Mouse (Mus musculus): ENCODE measurements around the gene Msx3.

Msx3 gene

DNA sequence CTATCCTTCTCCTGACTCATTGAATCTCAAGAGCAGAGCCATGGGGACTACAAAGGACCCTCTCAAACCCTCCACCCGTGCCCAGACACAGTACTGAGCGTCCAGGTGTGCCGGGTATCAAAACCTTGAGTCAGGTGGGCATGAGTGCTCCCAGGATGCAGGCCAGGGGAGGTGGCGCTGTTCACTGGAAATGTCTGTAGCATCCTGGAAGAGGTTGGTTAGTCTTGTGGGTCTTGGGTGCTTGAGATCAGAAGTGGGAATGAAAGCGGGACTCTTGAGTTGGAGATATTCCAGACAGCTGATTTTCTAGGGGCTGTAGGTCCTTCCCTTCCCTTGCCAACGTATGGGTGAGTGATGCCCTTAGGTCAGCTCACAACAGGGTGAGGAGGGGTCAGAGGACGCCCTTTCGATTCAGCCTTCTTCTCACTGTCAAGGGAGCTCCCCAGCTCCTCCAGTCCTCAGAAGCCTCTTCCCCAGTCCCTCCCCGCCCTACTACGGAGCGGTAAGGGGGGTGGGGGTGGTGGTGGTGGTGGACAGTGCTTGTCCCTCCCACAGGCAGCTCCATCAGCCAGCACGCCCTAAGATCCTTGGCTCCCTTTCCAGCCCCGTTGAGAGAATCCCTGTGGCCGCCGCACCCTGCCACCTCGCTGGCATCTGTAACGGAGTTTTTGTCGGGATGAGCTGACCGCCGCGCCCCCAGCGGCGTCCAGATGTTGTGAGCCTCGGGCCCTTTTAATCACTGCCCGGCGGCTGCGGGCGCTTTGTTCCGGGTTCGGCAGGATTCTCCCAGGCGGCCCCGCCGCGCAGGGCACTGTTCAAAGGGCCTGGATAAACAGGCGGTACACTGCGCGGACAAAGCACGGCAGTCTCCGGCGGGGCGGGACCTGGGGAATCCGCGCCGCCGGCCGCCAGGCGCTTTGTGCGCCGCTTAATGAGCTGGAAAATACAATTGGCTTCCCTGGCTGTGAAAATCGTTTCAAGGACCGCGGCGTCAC lies 8.8 kb upstream of the Msx3 start:
- DNase-seq, result peak; percentile 53 to 65

DNA sequence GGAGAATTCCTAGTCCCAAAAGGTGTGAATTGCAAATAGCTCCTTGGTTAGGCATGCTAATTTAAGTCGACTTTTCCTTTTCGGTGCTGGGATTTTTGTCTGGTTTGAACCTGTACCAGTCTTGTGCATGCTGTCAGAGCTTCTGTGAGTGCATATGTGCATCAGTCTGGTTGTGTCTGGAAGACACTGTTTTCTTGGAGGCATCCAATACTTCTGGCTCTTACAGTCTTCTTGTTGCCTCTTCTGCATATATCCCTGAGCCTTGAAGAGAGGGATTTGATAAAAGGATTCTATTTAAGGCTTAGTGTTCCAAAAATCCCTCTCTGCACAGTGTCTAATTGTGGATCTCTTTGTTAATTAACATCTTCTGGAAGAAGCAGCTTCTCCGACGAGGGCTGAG lies 5.2 kb upstream of the Msx3 start:
- no peak for DNase-seq

DNA sequence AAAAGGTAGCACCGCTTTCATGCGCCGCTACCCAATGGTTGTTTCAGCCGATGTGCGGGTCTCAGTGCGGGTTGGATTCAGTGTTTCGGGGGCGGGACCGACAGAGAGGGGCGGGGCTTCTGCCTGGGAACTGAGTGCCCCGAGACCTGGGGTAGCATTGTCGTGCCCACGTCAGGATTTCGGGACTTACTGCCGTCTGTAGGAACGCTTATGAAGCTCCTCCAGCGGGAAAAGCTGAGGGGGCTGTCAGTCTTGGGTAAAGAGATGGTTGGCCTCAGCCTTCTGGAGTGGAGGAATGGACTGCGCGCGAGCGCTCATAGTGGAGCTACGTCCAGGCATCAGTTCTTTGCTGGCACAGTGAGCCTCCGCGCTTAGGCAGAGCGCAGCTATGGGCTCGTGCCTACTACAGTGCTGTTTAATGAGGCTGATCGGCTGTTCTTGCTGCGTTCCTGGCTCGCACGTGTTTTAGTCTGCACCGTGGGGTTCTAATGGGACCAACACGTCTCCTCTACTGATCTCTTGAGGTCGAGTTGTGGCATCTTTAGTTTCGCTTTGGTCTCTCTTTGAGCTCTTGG lies 313 bp upstream of the Msx3 start:
- DNase-seq, result peak; percentile 45 to 47

DNA sequence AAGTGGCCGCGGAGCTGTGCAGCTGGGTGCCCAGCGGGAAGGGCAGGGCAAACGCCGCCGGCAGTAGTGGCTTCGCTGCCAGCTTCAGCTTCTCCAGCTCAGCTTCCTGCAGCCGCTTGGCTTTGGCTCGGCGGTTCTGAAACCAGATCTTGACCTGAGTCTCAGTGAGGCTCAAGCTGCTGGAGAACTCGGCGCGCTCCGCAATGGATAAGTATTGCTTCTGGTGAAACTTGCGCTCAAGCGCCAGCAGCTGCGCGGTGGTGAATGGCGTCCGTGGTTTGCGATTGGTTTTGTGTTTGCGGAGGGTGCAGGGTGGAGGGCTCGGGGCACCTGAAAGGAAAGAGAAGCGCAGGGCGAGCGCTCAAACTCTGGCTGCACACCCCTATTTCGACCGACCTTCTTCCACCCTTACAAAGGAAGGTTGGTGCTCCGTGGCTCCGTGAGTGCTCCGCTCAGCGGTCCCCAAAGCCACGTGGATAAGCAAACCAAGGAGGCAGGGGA lies 1.0 kb downstream of the Msx3 start:
- peak; percentile 52 to 68 for DNase-seq

DNA sequence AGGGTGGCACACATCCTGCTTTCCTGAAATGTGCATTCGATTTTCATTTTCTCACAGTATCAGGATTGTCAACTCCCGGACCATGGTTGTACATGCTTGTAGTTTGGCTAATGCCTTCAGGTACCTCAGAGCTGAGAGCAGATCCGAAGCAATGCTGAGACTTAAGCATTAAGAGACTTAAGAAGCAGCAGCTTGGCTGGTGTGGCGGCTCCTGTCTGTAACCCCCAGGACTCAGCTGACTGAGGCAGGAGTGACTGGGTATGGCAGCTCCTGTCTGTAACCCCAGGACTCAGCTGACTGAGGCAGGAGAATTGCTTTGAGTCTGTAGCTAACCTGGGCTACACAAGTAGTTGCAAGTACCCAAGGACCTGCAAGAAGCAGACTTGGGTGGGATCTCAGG lies 3.3 kb downstream of the Msx3 start:
- DNase-seq, result no peak

DNA sequence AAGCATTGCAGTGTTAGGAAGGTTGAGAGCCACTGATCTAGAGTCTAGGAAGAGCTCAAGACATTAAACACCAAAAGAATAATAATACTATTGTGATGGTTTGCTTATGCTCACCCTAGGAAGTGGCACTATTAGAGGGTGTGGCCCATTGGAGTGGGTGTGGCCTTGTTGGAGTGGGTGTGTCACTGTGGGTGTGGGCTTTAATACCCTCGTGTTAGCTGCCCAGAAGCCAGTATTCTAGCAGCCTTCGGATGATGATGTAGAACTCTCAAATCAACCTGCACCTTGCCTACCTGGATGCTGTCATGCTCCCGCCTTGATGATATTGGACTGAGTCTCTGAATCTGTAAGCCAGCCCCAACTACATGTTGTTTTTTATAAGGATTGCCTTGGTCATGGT lies 6.2 kb downstream of the Msx3 start:
- DNase-seq, result no peak

DNA sequence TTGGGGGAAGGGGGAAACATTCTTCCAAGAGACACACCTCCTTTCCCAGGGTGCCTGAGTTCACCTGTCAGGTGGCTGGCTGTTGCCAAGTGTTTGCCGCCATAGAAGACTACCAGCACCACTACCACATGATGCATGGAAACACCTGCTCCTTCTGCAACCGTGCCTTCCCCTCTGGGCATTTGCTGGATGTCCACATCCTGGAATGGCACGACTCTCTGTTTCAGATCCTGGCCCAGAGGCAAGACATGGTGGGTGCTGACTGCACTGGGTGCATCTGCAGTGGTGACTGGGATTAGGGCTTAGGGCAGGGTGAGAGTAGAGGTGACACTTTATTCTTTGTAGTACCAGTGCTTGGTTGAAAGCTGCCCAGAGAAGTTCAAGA lies 11.7 kb downstream of the Msx3 start:
- no peak for DNase-seq

DNA sequence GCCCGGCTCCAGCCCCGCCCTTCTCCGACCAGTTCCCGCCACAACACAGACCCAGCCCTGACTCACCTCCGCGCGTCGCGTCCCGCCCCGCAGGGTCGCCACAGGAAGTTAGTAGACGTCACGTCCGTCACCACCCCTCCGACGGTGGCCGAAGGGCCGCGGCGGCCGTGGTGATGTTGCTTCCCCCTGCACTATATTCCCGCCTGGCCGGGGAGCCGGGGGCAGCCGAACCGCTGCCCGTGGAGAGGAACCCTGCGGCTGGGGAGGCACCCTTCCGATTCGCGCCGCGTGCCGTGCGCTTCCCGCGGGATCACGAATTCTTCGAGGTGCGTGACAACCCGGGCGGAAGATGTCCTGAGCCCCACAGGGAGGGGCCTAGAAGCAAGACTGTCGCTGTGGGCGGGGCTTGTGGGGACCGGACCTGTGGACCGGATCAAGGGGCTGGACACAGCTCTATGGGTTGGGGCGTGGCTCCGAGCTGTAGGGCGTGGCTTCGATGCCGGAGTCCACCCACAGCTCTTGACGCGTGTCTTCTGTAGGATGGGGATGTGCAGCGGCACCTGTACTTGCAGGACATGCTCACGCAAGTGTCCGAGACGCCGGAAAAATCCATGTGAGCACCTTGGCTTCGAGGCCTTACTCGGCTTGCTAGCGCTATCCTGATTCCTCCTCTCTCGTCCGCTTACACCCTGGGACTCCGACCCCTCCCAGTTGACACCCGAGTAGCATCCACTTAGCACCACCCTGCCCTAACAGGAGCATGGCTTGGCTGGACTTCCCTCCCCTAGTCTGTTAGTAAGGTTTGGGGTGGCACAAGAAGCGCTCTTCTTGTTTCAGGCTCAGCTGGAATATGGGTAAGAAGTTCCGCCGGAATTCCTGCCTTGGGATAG lies 12.4 kb downstream of the Msx3 start, which contains the start of the genes Zfp511 and Tubgcp2:
Zfp511 (plus strand) TSS at position 111 of the 890 bp plus-strand sequence.
Tubgcp2 (minus strand) TSS at position 389 of the 890 bp plus-strand sequence.
- peak; percentile 97 to 98 for DNase-seq

DNA sequence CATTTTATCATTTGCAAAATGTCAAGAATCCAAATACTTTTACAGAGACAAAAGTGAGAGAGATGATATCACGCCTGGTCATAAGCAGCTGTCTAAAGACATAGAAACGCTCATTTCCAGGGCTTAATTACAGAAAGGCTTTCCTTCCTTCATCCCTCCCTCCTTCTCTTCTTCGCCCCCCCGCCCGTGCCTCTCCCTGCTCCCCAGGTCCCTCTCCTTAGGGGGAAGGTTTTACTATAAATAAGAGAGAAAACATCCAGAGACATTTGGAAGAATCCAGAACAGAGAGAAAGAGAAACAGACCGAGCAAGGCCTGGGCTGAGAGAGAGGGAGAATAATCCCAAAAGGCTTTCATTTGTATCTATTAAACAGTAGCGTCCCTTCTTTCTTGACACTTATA lies 13.4 kb downstream of the Msx3 start:
- DNase-seq, result no peak

DNA sequence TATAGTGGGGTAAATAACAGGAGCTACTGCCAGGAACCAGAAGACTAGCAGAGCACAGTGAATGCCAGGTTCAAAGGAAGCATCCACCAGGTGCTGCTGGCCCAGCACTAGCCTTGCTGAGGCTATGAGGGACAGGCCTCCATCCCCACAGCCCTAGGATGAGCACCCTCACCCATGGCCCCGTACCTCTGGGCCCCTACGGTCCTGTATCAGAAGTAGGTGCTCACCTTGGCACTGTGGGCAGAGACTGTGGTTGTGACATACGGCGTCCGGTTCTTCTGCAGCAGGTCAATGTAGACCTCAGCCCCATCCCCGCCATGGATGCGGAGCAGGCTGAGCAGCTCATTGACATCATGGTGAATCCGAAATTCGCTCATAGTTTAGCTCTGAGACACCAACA lies 15.5 kb downstream of the Msx3 start:
- no peak for DNase-seq

DNA sequence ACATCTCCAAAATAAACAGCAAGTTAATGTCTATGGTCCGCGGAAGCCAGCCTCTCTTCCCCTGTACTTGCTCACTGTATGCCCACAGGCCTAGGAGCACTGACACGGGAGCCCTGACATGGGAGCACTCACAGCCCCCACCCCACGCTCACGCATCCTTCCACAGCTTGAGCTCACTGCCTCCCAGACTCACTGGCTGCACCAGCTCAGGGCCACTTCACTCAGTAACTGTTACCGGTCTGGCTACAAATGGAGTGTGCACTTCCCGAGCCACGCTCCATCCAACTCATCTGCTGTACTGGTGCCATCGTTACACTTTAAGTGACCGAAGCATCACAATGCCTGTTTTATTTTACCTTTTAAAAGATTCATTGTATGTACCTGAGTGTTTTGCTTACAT lies 16.5 kb downstream of the Msx3 start:
- DNase-seq, result no peak

DNA sequence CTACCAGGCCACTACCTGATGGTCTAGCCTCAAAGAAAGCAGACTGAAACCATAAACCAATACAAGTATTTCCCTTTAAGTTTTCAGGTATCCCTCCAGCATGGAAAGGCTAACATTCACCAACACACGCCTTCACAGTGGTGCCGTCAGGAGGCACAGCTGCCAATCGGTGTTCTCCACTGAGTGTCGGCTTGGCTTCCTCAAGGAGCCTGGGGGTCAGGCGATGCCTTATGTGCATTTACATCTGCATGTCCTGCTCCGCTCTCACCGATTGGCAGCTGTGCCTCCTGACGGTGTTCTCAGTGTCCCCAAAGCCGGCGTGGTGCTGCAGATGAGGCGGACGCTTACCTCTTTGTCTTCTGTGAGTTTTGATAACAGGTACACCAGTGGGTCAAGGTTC lies 17.1 kb downstream of the Msx3 start:
- no peak for DNase-seq

DNA sequence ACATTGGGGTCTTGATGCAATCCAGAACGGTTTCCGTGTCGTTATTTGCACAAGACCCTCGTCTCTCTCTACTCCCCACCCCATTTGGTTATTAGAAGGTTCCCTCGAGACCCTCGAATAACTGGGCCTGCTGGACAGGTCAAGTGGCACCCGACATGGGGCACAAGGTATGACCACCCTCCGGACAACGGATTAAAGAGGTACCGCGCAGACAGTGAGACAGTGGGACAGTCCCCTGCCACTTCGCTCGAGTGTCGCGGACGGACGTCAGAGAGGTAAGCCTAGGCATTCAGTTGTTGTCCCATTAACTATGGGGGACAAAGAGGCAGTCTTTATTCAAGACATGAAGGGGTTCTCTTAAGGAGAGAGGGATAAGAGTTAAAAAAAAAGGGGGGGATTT lies 37.6 kb downstream of the Msx3 start:
- no peak for DNase-seq

DNA sequence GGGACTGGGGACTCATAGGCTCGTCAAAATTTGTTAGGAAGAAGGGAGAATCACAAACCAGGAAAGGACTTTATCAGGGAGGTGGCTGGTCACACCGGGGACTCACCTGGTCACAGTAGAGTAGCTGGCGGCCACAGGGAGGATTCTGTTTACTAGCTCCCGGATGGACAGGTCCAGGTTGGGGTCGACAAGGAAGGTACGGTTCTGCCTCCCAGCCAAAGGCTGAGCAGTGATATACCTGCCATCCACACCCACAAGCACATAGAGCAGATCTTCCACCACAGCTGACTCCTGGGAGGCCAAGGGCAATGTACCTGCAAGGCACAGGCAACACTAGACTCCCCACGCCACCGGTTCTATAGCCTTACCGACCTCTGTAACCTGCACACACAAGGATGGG lies 41.1 kb downstream of the Msx3 start:
- no peak for DNase-seq

DNA sequence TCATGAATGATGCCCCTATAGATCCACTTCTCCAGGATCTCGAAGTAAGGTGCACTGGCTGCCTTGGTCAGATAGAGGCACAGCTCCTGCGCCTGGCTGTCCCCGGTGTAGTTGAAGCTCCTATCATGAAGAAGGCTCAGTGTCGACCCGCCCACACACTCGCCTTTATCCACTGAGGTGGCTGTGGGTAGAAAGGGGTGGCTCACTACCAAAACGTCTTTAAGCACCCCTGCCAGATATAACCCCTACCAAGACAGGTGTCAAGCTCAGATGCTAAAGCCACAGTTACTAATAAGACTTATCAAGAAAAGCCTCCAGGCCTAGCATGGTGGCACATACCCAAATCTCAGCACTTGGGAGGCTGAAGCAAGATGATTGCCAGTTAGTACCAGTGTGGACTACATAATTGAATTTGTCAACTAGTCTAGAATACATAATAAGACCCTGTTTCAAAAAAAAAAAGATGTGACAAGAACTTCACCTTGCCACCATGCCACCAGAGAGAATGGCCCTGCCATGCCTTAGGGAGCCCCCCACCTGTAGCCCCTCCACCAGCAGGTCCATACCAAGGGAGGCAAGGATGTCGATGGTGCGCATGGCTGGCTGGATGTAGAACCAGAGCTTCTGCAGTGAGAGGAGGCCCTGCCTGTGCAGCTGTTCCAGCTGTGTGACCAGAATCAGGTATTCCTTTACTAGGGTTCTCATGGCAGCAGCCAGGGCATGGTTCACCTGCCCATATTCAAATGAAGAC lies 41.9 kb downstream of the Msx3 start:
- DNase-seq, result no peak

DNA sequence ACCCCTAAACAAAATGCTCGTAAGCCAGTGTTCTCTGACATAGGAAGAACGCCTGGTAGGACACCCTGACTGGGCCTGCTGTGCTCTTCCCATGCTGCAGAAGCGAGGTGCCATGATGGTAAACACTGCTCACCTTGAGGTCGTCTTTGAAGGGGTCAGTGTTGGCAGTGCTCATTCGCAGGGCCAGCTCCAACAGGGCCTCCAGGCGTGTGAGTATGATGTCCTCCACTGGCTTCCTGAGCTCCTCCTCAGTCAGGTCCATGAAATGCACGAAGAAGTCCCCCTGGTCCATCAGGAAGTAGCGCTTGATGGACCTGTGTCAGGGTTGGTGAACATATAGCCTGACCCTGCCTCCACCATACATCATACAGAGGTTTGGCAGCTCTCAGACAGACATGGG lies 44.2 kb downstream of the Msx3 start:
- DNase-seq, result no peak

DNA sequence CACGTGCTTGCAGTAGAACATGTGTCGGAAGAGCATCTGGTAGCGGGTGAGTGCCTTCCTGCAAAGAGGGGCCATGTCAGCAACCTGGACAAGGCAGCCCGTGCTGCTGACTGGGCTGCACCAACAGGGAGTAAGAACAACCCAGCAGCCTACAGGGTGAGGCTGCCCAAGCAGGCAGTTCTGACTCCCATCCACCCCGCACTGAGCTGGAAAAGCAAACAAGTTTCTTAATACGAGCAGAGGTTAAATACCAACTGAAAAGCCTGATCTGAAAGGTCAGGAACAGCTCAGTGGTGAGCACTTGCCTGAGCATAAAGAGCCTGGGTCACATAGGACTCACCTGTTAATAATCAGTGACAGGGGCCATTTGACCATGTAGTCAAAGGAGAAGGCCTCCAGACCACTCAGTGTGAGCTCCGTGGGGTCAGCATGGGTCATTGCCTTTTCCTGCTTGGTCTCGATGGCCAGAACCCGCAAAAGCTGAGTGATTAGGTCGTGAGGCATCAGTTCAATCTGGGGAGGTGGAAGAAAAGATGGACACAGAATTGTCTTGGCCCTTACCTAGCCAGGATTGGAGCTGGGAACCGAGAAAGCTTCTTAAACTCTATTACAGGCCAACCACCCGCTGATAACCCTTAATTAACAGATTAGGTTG lies 47.7 kb downstream of the Msx3 start:
- no peak for DNase-seq

DNA sequence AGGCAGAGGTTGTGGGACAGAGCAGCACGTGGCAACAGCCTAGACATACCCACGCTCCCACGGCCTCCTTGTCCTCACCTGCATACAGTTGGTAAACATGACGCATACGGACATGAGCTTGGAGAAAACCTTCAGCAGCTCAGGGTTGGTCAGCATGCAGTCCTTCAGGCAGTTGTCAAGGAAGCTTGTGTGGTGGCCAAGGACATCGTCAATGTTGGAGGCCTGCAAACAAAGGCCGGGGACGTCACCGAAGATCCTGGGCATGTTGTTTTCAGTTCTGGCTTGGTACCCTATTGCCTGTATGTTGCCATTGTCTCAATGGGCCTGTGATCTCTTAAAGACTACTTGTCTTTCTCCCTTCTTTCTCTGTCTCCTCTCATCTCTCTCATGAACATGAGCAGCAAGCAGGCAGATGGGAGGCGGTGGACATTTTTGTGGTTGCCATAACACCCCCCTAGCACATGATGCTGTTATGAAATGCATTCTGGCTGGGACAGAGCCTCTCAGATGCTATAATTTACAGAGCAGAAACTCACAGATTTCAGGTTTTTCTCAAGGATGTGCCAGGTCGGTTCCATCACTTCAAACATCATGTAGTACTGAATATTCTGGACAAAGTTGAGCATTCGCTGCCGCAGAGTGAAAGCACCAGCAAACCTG lies 50.1 kb downstream of the Msx3 start:
- no peak for DNase-seq

Measured in cerebellum, postnatal 10 days (tissue).